Mouse (Mus musculus) MEL (cell line): Measurements from ENCODE around the gene Tifab.

Experiments used
- CHD2 ChIP-seq: IDR thresholded peaks from 2 replicates; pipeline ENCODE4 v1.6.1; 2011; ENCODE audit warnings: low read length, improper control_type of control experiment
- CTCF ChIP-seq, 3 experiments: IDR thresholded peaks in 2 of 3; conservative IDR thresholded peaks in 1 of 3; 2 replicates each; pipeline ENCODE4 v1.5.1; 2011 to 2012; ENCODE audit warnings: low read length in 3 of 3, low read depth in 2 of 3, mild to moderate bottlenecking in 2 of 3, improper control_type of control experiment in 1 of 3, inconsistent platforms in 1 of 3, mixed read lengths in 1 of 3, moderate library complexity in 1 of 3; ENCODE audit not compliant: control insufficient read depth in 1 of 3, insufficient read depth in 1 of 3, poor library complexity in 1 of 3, severe bottlenecking in 1 of 3
- EP300 ChIP-seq, 2 experiments: IDR thresholded peaks; 2 replicates each; pipeline ENCODE4 v1.6.1; 2011; ENCODE audit warnings: improper control_type of control experiment in 2 of 2, low read length in 2 of 2, low read depth in 1 of 2, mild to moderate bottlenecking in 1 of 2
- GABPA ChIP-seq: IDR thresholded peaks from 2 replicates; pipeline ENCODE4 v1.6.1; 2012; ENCODE audit warnings: low read depth, mild to moderate bottlenecking, inconsistent platforms, low read length, improper control_type of control experiment, moderate library complexity
- GATA1 ChIP-seq: IDR thresholded peaks from 2 replicates; pipeline ENCODE4 v1.6.1; 2011; ENCODE audit warnings: low read depth, low read length, improper control_type of control experiment
- HCFC1 ChIP-seq: IDR thresholded peaks from 2 replicates; pipeline ENCODE4 v1.6.1; 2012; ENCODE audit warnings: low read depth, mild to moderate bottlenecking, inconsistent platforms, low read length, improper control_type of control experiment, moderate library complexity
- JUND ChIP-seq: IDR thresholded peaks from 2 replicates; pipeline ENCODE4 v1.6.1; 2011; ENCODE audit warnings: low read depth, mild to moderate bottlenecking, improper control_type of control experiment, low read length
- MXI1 ChIP-seq: IDR thresholded peaks from 2 replicates; pipeline ENCODE4 v1.6.1; 2011; ENCODE audit warnings: mild to moderate bottlenecking, low read depth, low read length, improper control_type of control experiment
- MYC ChIP-seq: IDR thresholded peaks from 2 replicates; pipeline ENCODE4 v1.6.1; 2011; ENCODE audit warnings: low read depth, mild to moderate bottlenecking, low read length, improper control_type of control experiment, moderate library complexity
- NRF1 ChIP-seq: IDR thresholded peaks from 2 replicates; pipeline ENCODE4 v1.6.1; 2014; ENCODE audit warnings: low read depth, mild to moderate bottlenecking, inconsistent platforms, low read length, improper control_type of control experiment, moderate library complexity; ENCODE audit not compliant: poor library complexity, insufficient read depth, severe bottlenecking
- USF1 ChIP-seq: IDR thresholded peaks from 2 replicates; pipeline ENCODE4 v1.6.1; 2014; ENCODE audit warnings: low read depth, mild to moderate bottlenecking, inconsistent platforms, low read length, improper control_type of control experiment, moderate library complexity
- ZKSCAN1 ChIP-seq: IDR thresholded peaks from 2 replicates; pipeline ENCODE4 v1.6.1; 2012; ENCODE audit warnings: low read depth, mild to moderate bottlenecking, inconsistent platforms, low read length, improper control_type of control experiment, moderate library complexity
- ZNF384 ChIP-seq: IDR thresholded peaks from 2 replicates; pipeline ENCODE4 v1.6.1; 2012; ENCODE audit warnings: low read depth, mild to moderate bottlenecking, inconsistent platforms, low read length, improper control_type of control experiment

GRCm38 (mm10) chr13:56209067-56209411 lies 30.4 kb upstream of the Tifab start:
- TF ChIP-seq CTCF (IDR thresholded peaks at IDR 0.05 in 2 of 3, conservative IDR thresholded peaks at IDR 0.05 in 1 of 3; ENCODE audit: control insufficient read depth in 1 of 3, insufficient read depth in 1 of 3, low read depth in 2 of 3, low read length in 3 of 3, poor library complexity in 1 of 3, severe bottlenecking in 1 of 3) (no peak), MXI1 (no peak), GABPA (no peak), EP300 (IDR thresholded peaks at IDR 0.05; ENCODE audit: low read depth in 1 of 2, low read length in 2 of 2) (no peak), MYC (no peak), ZNF384 (no peak), ZKSCAN1 (no peak), USF1 (no peak), JUND (no peak), GATA1 (no peak), CHD2 (no peak), NRF1 (no peak), HCFC1 (no peak)
